Mouse (Mus musculus): ENCODE data around the gene P4ha1. TPM values are rescaled to one million over a fixed set of nuclear protein-coding genes. Genes with fewer than 3 reads are reported as not detected.

P4ha1 gene
- polyA plus RNA-seq, 1 experiment from 2014 or later, result 80.9 TPM

DNA sequence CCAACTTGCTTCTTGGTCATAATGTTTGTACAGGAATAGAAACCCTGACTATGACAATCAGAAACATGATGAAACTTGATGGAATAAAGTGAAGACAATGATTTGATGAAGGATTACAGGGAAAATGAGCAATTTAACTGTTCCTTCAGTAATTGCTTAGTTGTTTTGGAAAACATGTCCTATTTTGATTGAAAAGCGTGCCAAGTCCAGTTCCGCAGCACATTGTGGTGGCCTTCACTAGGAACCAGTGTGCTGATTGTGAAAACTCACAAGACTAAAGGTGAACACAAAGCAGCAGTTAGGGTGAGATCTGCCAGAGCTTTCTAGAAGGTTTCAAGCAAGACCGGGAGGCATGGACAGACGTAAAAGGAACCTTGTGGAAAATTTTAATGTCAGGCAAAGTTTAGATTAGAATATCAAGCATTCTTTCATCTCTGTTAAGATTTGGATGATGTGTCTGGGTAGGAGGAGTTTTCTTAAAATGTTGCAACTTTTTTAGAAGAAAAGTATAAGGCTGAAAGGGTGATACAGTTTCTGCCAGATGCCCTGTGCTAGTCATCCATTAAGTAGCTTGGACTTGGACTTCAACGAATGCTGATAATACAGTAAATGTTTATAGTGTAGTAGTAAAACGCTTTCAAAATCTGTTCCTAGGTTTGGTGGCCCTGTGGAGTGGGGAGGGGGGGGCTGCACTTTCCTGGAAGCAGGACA, 8.6 kb downstream of the P4ha1 start:
- Histone ChIP-seq H3K4me1 (ENCODE audit: control insufficient read depth, insufficient read depth, low read length) (peaks cover 15% of the 10 kb centered on the region), H3K4me2 (ENCODE audit: low read depth, low read length) (no peak overlapping the region), H3K36me3 (ENCODE audit: control insufficient read depth, insufficient read depth, low read length) (no peaks in the 10 kb centered on the region), H3K9me3 (replicated peaks; ENCODE audit: control insufficient read depth, low read length) (no peaks in the 10 kb centered on the region), H3K27ac (ENCODE audit: low read length) (no peak overlapping the region; the same call in 1 of the 2 replicates), H3K4me3 (replicated peaks; ENCODE audit: low read length) (no peak overlapping the region), H3K27me3 (ENCODE audit: control insufficient read depth, insufficient read depth, low read length) (no peaks in the 10 kb centered on the region), H3K9ac (ENCODE audit: low read length) (no peak overlapping the region)
- WGBS, result 53% methylated on average over 6 of the region's 6 CpGs
- ATAC-seq (ENCODE audit: insufficient read depth, low FRiP score), result no peak

DNA sequence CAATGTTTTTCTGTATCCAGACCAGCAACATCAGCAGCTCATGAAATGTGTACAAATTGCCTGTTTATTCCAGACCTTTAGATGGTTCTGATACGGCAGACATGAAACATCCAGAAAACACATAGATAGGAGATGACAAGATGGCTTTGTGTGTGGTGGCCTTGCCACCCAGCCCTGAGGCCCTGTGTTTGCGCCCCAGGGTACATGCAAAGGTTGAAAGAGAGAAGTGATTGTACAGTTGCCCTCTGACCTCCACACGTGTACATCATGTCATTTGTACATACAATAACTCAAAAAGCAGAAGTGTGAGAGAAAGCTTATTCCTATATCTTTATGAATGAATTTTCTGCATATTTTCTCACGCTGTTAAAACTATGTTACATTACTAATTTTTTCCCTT, 10.3 kb downstream of the P4ha1 start:
- H3K9me3 ChIP-seq (replicated peaks; ENCODE audit: control insufficient read depth, low read length), result no peaks in the 10 kb centered on the region
- H3K27me3 ChIP-seq (ENCODE audit: control insufficient read depth, insufficient read depth, low read length), result no peaks in the 10 kb centered on the region
- H3K27ac ChIP-seq (ENCODE audit: low read length), result no peak overlapping the region
- H3K4me2 ChIP-seq (ENCODE audit: low read depth, low read length), result no peak overlapping the region
- H3K4me1 ChIP-seq (ENCODE audit: control insufficient read depth, insufficient read depth, low read length), result peaks cover 12% of the 10 kb centered on the region
- H3K4me3 ChIP-seq (replicated peaks; ENCODE audit: low read length), result no peak overlapping the region
- no peaks in the 10 kb centered on the region for H3K36me3 ChIP-seq (ENCODE audit: control insufficient read depth, insufficient read depth, low read length)
- 80% methylated on average over 4 of the region's 4 CpGs for WGBS
- H3K9ac ChIP-seq (ENCODE audit: low read length), result no peak overlapping the region
- ATAC-seq (ENCODE audit: insufficient read depth, low FRiP score), result no peak

DNA sequence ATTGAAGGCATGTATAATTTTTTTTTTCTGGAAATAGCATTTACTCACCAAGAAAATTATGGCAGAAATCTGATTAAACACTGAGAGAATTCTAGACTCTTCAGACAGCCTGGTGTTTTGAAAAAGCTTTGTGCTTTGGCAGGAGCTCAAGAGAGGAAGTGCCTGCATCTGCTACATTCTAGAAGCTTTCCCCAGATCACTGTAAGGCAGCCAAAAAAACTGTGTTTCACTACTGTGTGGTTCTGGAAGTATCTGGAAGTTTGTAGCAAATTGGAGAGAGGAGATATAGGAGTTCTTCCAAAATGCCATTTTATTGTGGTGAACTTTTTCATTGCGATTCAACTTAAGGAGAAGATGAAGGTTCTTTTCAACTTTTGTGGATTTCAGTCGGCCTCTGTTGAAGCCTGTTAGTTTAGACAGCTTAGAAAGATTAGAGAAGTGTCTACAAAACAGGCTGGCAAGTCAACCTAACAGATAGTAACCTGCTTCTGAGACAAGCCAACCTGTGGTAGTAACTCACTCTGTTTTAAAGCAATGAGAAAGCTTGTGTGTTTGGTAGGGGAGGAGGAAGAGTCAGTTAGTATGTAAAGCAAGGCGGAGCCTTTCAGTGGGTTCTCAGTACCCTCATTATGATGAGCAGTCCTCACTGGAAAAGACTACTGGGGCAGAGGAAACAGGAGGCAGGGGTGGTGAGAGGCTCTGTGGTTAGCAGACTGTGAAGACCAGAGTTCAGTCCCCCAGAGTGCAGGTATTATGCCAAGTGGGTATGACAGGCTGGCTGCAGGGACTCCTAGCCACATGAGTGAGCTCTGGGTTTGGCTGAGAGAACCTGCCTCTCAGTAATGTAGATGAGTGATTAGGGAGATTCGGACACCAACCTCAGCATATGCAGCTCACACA, 12.1 kb downstream of the P4ha1 start:
- Histone ChIP-seq H3K4me1 (ENCODE audit: control insufficient read depth, insufficient read depth, low read length) (peaks cover 12% of the 10 kb centered on the region), H3K27ac (ENCODE audit: low read length) (peak overlapping the region; percentile 67), H3K4me2 (ENCODE audit: low read depth, low read length) (no peak overlapping the region), H3K9me3 (replicated peaks; ENCODE audit: control insufficient read depth, low read length) (no peaks in the 10 kb centered on the region), H3K4me3 (replicated peaks; ENCODE audit: low read length) (no peak overlapping the region), H3K9ac (ENCODE audit: low read length) (no peak overlapping the region; the same call in 1 of the 2 replicates), H3K36me3 (ENCODE audit: control insufficient read depth, insufficient read depth, low read length) (peaks cover 8% of the 10 kb centered on the region), H3K27me3 (ENCODE audit: control insufficient read depth, insufficient read depth, low read length) (no peaks in the 10 kb centered on the region)
- WGBS, result 64% methylated on average over 4 of the region's 4 CpGs
- ATAC-seq (ENCODE audit: insufficient read depth, low FRiP score), result no peak

DNA sequence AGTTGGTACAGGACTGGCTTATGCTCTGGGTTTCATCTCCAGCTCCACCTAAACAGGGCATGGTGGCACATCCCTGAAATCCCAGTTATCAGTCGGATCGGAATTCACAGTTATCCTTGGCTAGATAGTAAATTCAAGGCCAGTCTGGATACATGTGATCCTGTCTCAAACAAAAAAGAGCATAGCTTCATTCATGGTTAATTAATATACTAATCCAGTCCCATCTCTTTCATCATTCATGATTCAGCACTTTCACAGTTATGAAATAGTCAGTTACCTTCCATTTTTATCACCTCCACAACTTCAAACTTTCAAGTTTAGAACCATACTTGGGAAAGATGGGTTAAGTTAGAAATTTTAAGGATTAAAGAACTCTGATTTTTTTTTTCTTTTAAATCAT, 13.0 kb downstream of the P4ha1 start:
- Histone ChIP-seq H3K9me3 (replicated peaks; ENCODE audit: control insufficient read depth, low read length) (no peaks in the 10 kb centered on the region), H3K4me3 (replicated peaks; ENCODE audit: low read length) (no peak overlapping the region), H3K4me1 (ENCODE audit: control insufficient read depth, insufficient read depth, low read length) (peaks cover 12% of the 10 kb centered on the region), H3K4me2 (ENCODE audit: low read depth, low read length) (no peak overlapping the region), H3K27ac (ENCODE audit: low read length) (no peak overlapping the region), H3K9ac (ENCODE audit: low read length) (no peak overlapping the region), H3K27me3 (ENCODE audit: control insufficient read depth, insufficient read depth, low read length) (no peaks in the 10 kb centered on the region), H3K36me3 (ENCODE audit: control insufficient read depth, insufficient read depth, low read length) (peaks cover 8% of the 10 kb centered on the region)
- 88% methylated on average over 2 of the region's 2 CpGs for WGBS
- ATAC-seq (ENCODE audit: insufficient read depth, low FRiP score), result no peak

DNA sequence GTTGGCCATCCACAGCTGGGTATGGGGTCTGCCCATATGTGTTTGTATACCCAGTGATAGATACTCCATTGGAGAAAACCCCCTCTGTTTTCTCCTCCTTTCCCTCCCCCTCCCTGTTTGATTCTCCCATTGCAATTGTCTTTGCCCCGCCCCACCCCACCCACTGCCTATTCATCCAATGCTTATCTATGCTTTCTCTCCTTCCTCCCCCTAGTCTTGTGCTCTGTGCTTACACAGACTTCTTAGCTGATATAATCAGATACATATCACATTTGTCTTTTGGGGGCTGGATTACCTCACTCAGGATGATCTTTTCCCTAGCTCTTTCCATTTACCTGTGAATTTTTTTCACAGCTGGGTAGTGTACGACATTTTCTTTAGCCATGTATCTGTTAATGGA, 23.5 kb downstream of the P4ha1 start:
- ATAC-seq (ENCODE audit: insufficient read depth, low FRiP score), result no peak
- H3K4me3 ChIP-seq (replicated peaks; ENCODE audit: low read length), result no peak overlapping the region
- 89% methylated on average over 2 of the region's 2 CpGs for WGBS
- no peaks in the 10 kb centered on the region for H3K9me3 ChIP-seq (replicated peaks; ENCODE audit: control insufficient read depth, low read length)
- H3K27me3 ChIP-seq (ENCODE audit: control insufficient read depth, insufficient read depth, low read length), result no peaks in the 10 kb centered on the region
- no peak overlapping the region for H3K27ac ChIP-seq (ENCODE audit: low read length)
- H3K4me1 ChIP-seq (ENCODE audit: control insufficient read depth, insufficient read depth, low read length), result no peaks in the 10 kb centered on the region
- H3K36me3 ChIP-seq (ENCODE audit: control insufficient read depth, insufficient read depth, low read length), result peaks cover 23% of the 10 kb centered on the region
- H3K4me2 ChIP-seq (ENCODE audit: low read depth, low read length), result no peak overlapping the region
- no peak overlapping the region for H3K9ac ChIP-seq (ENCODE audit: low read length)

- peak; percentile 62; the same call in 1 of the 2 replicates for ATAC-seq (ENCODE audit: insufficient read depth, low FRiP score)
- Histone ChIP-seq H3K4me1 (ENCODE audit: control insufficient read depth, insufficient read depth, low read length) (no peaks in the 10 kb centered on the region), H3K9me3 (replicated peaks; ENCODE audit: control insufficient read depth, low read length) (no peaks in the 10 kb centered on the region), H3K27ac (ENCODE audit: low read length) (no peak overlapping the region), H3K36me3 (ENCODE audit: control insufficient read depth, insufficient read depth, low read length) (peaks cover 20% of the 10 kb centered on the region), H3K9ac (ENCODE audit: low read length) (no peak overlapping the region), H3K4me3 (replicated peaks; ENCODE audit: low read length) (no peak overlapping the region), H3K27me3 (ENCODE audit: control insufficient read depth, insufficient read depth, low read length) (no peaks in the 10 kb centered on the region), H3K4me2 (ENCODE audit: low read depth, low read length) (no peak overlapping the region)
- 86% methylated on average over 9 of the region's 9 CpGs for WGBS
These were observed 25.1 kb downstream of the P4ha1 start for GRCm38 (mm10) chr10:59348200-59348599.

GRCm38 (mm10) chr10:59349536-59349935, 26.4 kb downstream of the P4ha1 start:
- WGBS, result 98% methylated on average over 2 of the region's 2 CpGs
- Histone ChIP-seq H3K4me1 (ENCODE audit: control insufficient read depth, insufficient read depth, low read length) (no peaks in the 10 kb centered on the region), H3K4me2 (ENCODE audit: low read depth, low read length) (no peak overlapping the region), H3K27me3 (ENCODE audit: control insufficient read depth, insufficient read depth, low read length) (no peaks in the 10 kb centered on the region), H3K9me3 (replicated peaks; ENCODE audit: control insufficient read depth, low read length) (no peaks in the 10 kb centered on the region), H3K9ac (ENCODE audit: low read length) (no peak overlapping the region), H3K4me3 (replicated peaks; ENCODE audit: low read length) (no peak overlapping the region), H3K27ac (ENCODE audit: low read length) (no peak overlapping the region), H3K36me3 (ENCODE audit: control insufficient read depth, insufficient read depth, low read length) (peaks cover 24% of the 10 kb centered on the region)
- ATAC-seq (ENCODE audit: insufficient read depth, low FRiP score), result no peak

- no peak for ATAC-seq (ENCODE audit: insufficient read depth, low FRiP score)
- Histone ChIP-seq H3K27ac (ENCODE audit: low read length) (no peak overlapping the region), H3K4me2 (ENCODE audit: low read depth, low read length) (no peak overlapping the region), H3K4me1 (ENCODE audit: control insufficient read depth, insufficient read depth, low read length) (no peaks in the 10 kb centered on the region), H3K9me3 (replicated peaks; ENCODE audit: control insufficient read depth, low read length) (no peaks in the 10 kb centered on the region), H3K9ac (ENCODE audit: low read length) (no peak overlapping the region), H3K27me3 (ENCODE audit: control insufficient read depth, insufficient read depth, low read length) (no peaks in the 10 kb centered on the region), H3K4me3 (replicated peaks; ENCODE audit: low read length) (no peak overlapping the region), H3K36me3 (ENCODE audit: control insufficient read depth, insufficient read depth, low read length) (peaks cover 21% of the 10 kb centered on the region; the same call in 1 of the 2 replicates)
- WGBS, result 56% methylated on average over 1 of the region's 1 CpGs
These were observed 30.0 kb downstream of the P4ha1 start for GRCm38 (mm10) chr10:59353065-59353464.

- no peak for ATAC-seq (ENCODE audit: insufficient read depth, low FRiP score)
- Histone ChIP-seq H3K27ac (ENCODE audit: low read length) (no peak overlapping the region), H3K4me1 (ENCODE audit: control insufficient read depth, insufficient read depth, low read length) (no peaks in the 10 kb centered on the region), H3K9me3 (replicated peaks; ENCODE audit: control insufficient read depth, low read length) (no peaks in the 10 kb centered on the region), H3K36me3 (ENCODE audit: control insufficient read depth, insufficient read depth, low read length) (peaks cover 16% of the 10 kb centered on the region; the same call in 1 of the 2 replicates), H3K9ac (ENCODE audit: low read length) (no peak overlapping the region), H3K4me2 (ENCODE audit: low read depth, low read length) (no peak overlapping the region), H3K27me3 (ENCODE audit: control insufficient read depth, insufficient read depth, low read length) (no peaks in the 10 kb centered on the region), H3K4me3 (replicated peaks; ENCODE audit: low read length) (no peak overlapping the region)
- 90% methylated on average over 12 of the region's 12 CpGs for WGBS
These were observed 31.0 kb downstream of the P4ha1 start for GRCm38 (mm10) chr10:59354120-59354519.

Measured in stomach, embryonic 16.5 days (tissue).